Mouse (Mus musculus) megakaryocyte, embryonic 14.5 days (primary cell): ENCODE measurements around the gene Cldn3.

Source experiments
- FLI1 ChIP-seq: IDR thresholded peaks from 2 replicates; pipeline ENCODE4 v1.6.1; 2012; ENCODE audit warnings: low read length, inconsistent platforms, mixed read lengths
- GATA1 ChIP-seq: IDR thresholded peaks from 3 replicates; pipeline ENCODE4 v1.6.1; 2012; ENCODE audit warnings: mixed read lengths, low read length, inconsistent platforms, borderline replicate concordance

GRCm38 (mm10) chr5:135021814-135022213 lies 35.8 kb downstream of the Cldn3 start:
- no peak for TF ChIP-seq GATA1
- TF ChIP-seq FLI1: no peak
